Mouse (Mus musculus) ES-E14 (cell line): ENCODE measurements around the gene Iqcn.

Experiments
- CHD2 ChIP-seq: IDR thresholded peaks from 2 replicates; pipeline ENCODE4 v1.6.1; 2014; ENCODE audit warnings: mild to moderate bottlenecking, low read depth, low read length, inconsistent platforms
- ZC3H11A ChIP-seq: IDR thresholded peaks from 2 replicates; pipeline ENCODE4 v1.6.1; 2012; ENCODE audit warnings: low read depth, mild to moderate bottlenecking, inconsistent platforms, low read length, borderline replicate concordance
- ZNF384 ChIP-seq: IDR thresholded peaks from 2 replicates; pipeline ENCODE4 v1.6.1; 2012; ENCODE audit warnings: low read depth, low read length, inconsistent platforms

DNA sequence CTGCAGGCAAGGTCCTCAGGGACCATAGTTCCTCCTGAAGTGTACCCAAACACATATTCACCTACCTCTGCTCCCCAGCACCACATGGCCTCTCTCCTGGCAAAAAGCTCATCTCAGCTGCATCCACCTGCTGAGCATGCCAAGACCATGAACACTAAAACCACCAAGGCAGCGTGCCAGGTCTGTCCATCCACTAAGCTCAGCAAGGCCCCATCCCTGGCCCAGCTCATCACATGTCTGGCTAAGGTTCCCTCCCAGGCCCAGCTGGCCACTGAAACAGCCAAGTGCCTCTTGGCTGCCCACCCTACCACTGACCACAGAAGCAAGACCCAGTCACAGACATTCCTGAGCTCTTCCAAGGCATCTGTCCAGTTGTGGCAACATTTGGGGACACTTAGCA is 7.0 kb downstream of the Iqcn start:
- TF ChIP-seq CHD2 = no peak
- TF ChIP-seq ZNF384 = no peak
- no peak for TF ChIP-seq ZC3H11A
